ENCODE assay signal across 14 mouse cellular contexts in genomic region chr2:104097396-104097795, GRCm38 (mm10). TPM values are rescaled to one million over a fixed set of nuclear protein-coding genes. Genes with fewer than 3 reads are reported as not detected.
DNase-seq lines count a peak whose midpoint lies in the region; ATAC-seq lines count a peak whose summit lies in the region.
"Not testable (repeated sequence)": the region's sequence is repeated elsewhere in the genome, so short reads cannot be mapped to it uniquely, and the experiment has no call there.
"Had no signal": no experiment of that assay in that cellular context is flagged by ENCODE, and none has a peak within 500 bp of the region (broad histone marks: within the 10 kb centered on the region; RNA-seq: fewer than 3 reads in every experiment).

No protein-coding gene starts in this region.

- not testable (repeated sequence) for H3K27me3 ChIP-seq in erythroblast, embryonic 14.5 days (ENCODE audit: control insufficient read depth); heart, embryonic 10.5 days (ENCODE audit: insufficient read depth, poor library complexity, severe bottlenecking); heart, embryonic 14.5 days (ENCODE audit: control insufficient read depth, insufficient read depth, low read length); hindbrain, embryonic 13.5 days; liver, embryonic 11.5 days (replicated peaks; ENCODE audit: control insufficient read depth, insufficient read depth, low read length); liver, embryonic 15.5 days; midbrain, embryonic 11.5 days (ENCODE audit: control insufficient read depth, insufficient read depth, low read length)

- peak overlapping the region; percentile 62 for H3K4me2 ChIP-seq in heart, embryonic 14.5 days (ENCODE audit: low read length)
- H3K4me2 ChIP-seq in hindbrain, embryonic 13.5 days = peak overlapping the region; percentile 6; the same call in 1 of the 2 replicates
- peak overlapping the region; percentile 77 for H3K4me2 ChIP-seq in liver, embryonic 11.5 days
- peak overlapping the region; percentile 70 for H3K4me2 ChIP-seq in liver, embryonic 15.5 days
- H3K4me2 ChIP-seq in midbrain, embryonic 11.5 days = 0 out of 2 replicates have a peak overlapping the region, but pooled peaks have one; percentile 7

- peak; percentile 73 for DNase-seq in heart, embryonic 10.5 days (ENCODE audit: low spot score)
- not testable (repeated sequence) for DNase-seq in liver, embryonic 11.5 days (ENCODE audit: low spot score); midbrain, embryonic 11.5 days (ENCODE audit: low spot score, missing footprints)

- H3K36me3 ChIP-seq in erythroblast, embryonic 14.5 days (ENCODE audit: control insufficient read depth) = peaks cover 25% of the 10 kb centered on the region
- H3K36me3 ChIP-seq in heart, embryonic 10.5 days; heart, embryonic 14.5 days (ENCODE audit: control insufficient read depth, insufficient read depth, low read length); hindbrain, embryonic 13.5 days; liver, embryonic 11.5 days (ENCODE audit: control insufficient read depth, insufficient read depth, low read length); midbrain, embryonic 11.5 days (ENCODE audit: control insufficient read depth, insufficient read depth, low read length): not testable (repeated sequence)
- H3K36me3 ChIP-seq in liver, embryonic 15.5 days (replicated peaks) = peaks cover 12% of the 10 kb centered on the region

- 83% methylated on average over 4 of the region's 4 CpGs for WGBS in heart, embryonic 10.5 days
- WGBS in heart, embryonic 14.5 days = 91% methylated on average over 4 of the region's 4 CpGs
- WGBS in hindbrain, embryonic 13.5 days = 97% methylated on average over 4 of the region's 4 CpGs
- WGBS in liver, embryonic 11.5 days = 87% methylated on average over 4 of the region's 4 CpGs
- 81% methylated on average over 4 of the region's 4 CpGs for WGBS in liver, embryonic 15.5 days (ENCODE audit: insufficient replicate concordance)
- 98% methylated on average over 4 of the region's 4 CpGs for WGBS in midbrain, embryonic 11.5 days

- not testable (repeated sequence) for H3K9me3 ChIP-seq in erythroblast, embryonic 14.5 days (ENCODE audit: control insufficient read depth, low read length); heart, embryonic 10.5 days; heart, embryonic 14.5 days (ENCODE audit: control insufficient read depth, low read length); hindbrain, embryonic 13.5 days; liver, embryonic 11.5 days (ENCODE audit: control insufficient read depth, low read length); liver, embryonic 15.5 days (replicated peaks); midbrain, embryonic 11.5 days (ENCODE audit: control insufficient read depth, low read length)

- peak overlapping the region; percentile 55 for H3K4me3 ChIP-seq in erythroblast, embryonic 14.5 days (replicated peaks)
- peak overlapping the region; percentile 39 for H3K4me3 ChIP-seq in heart, embryonic 10.5 days
- 0 out of 4 replicates have a peak overlapping the region, but pooled peaks of 1 of the 2 experiments have one; percentile 45 for H3K4me3 ChIP-seq in heart, embryonic 14.5 days (ENCODE audit: control insufficient read depth in 1 of 2, insufficient read depth in 1 of 2, low read depth in 1 of 2, low read length in 2 of 2)
- H3K4me3 ChIP-seq in hindbrain, embryonic 13.5 days; midbrain, embryonic 11.5 days (ENCODE audit: low read depth, low read length): not testable (repeated sequence)
- peak overlapping the region; percentile 28 for H3K4me3 ChIP-seq in liver, embryonic 11.5 days (ENCODE audit: low read depth, low read length)
- H3K4me3 ChIP-seq in liver, embryonic 15.5 days (replicated peaks) = peak overlapping the region; percentile 70

- H3K9ac ChIP-seq in heart, embryonic 14.5 days (ENCODE audit: low read length); hindbrain, embryonic 13.5 days; liver, embryonic 11.5 days (ENCODE audit: low read depth, low read length); midbrain, embryonic 11.5 days (ENCODE audit: low read length): not testable (repeated sequence)
- peak overlapping the region; percentile 76 for H3K9ac ChIP-seq in liver, embryonic 15.5 days

- ATAC-seq in heart, embryonic 14.5 days (ENCODE audit: insufficient number of reproducible peaks, insufficient read depth, low FRiP score, low read depth); hindbrain, embryonic 13.5 days (ENCODE audit: low FRiP score); liver, embryonic 11.5 days (replicated peaks; ENCODE audit: low FRiP score); liver, embryonic 15.5 days (ENCODE audit: insufficient read depth); midbrain, embryonic 11.5 days (ENCODE audit: low FRiP score): not testable (repeated sequence)

- peak overlapping the region; percentile 67 for H3K27ac ChIP-seq in heart, embryonic 10.5 days
- H3K27ac ChIP-seq in heart, embryonic 14.5 days (replicated peaks in 1 of 2; ENCODE audit: control insufficient read depth in 1 of 2, insufficient read depth in 1 of 2, low read depth in 2 of 2, low read length in 2 of 2) = 0 out of 4 replicates have a peak overlapping the region, but pooled peaks of 1 of the 2 experiments have one; percentile 24
- not testable (repeated sequence) for H3K27ac ChIP-seq in hindbrain, embryonic 13.5 days; midbrain, embryonic 11.5 days (ENCODE audit: low read depth, low read length)
- peak overlapping the region; percentile 64 for H3K27ac ChIP-seq in liver, embryonic 11.5 days (ENCODE audit: low read depth, low read length)
- H3K27ac ChIP-seq in liver, embryonic 15.5 days (replicated peaks) = peak overlapping the region; percentile 96

- H3K4me1 ChIP-seq in erythroblast, embryonic 14.5 days (ENCODE audit: control insufficient read depth) = peaks cover 68% of the 10 kb centered on the region
- H3K4me1 ChIP-seq in heart, embryonic 10.5 days = peaks cover 45% of the 10 kb centered on the region
- peaks cover 3 to 15% of the 10 kb centered on the region in 2 experiments for H3K4me1 ChIP-seq in heart, embryonic 14.5 days (ENCODE audit: control insufficient read depth in 2 of 2, insufficient read depth in 2 of 2, low read length in 2 of 2)
- H3K4me1 ChIP-seq in hindbrain, embryonic 13.5 days (replicated peaks) = peaks cover 12% of the 10 kb centered on the region
- H3K4me1 ChIP-seq in liver, embryonic 11.5 days (replicated peaks; ENCODE audit: control insufficient read depth, insufficient read depth, low read length) = peaks cover 31% of the 10 kb centered on the region
- peaks cover 82% of the 10 kb centered on the region for H3K4me1 ChIP-seq in liver, embryonic 15.5 days (replicated peaks)
- H3K4me1 ChIP-seq in midbrain, embryonic 11.5 days (ENCODE audit: control insufficient read depth, insufficient read depth, low read length) = not testable (repeated sequence)

RNA-seq across cellular contexts. Expression of gene Cd59a, which starts 1.8 kb away (rescaled TPM):
- 2.0 and 2.5 TPM in 2 replicates for polyA plus RNA-seq in erythroblast, embryonic 14.5 days (2012)
- 70.8 and 82.0 TPM in 2 replicates for polyA plus RNA-seq in heart, embryonic 10.5 days (2016; fragmentation: Nextera tagmentation; extraction: Ambion mirVana)
- 69.0 and 69.7 TPM in 2 replicates for polyA plus RNA-seq in heart, embryonic 14.5 days (2014; fragmentation: Nextera tagmentation; extraction: Ambion mirVana)
- polyA plus RNA-seq in hindbrain, embryonic 13.5 days (2015; fragmentation: Nextera tagmentation; extraction: Ambion mirVana) = 17.9 and 18.7 TPM in 2 replicates
- polyA plus RNA-seq in liver, embryonic 11.5 days (2014; fragmentation: Nextera tagmentation; extraction: Ambion mirVana) = 73.4 and 77.6 TPM in 2 replicates
- 90.3 and 92.5 TPM in 2 replicates for polyA plus RNA-seq in liver, embryonic 15.5 days (2015; fragmentation: Nextera tagmentation; extraction: Ambion mirVana)
- 29.2 and 31.2 TPM in 2 replicates for polyA plus RNA-seq in midbrain, embryonic 11.5 days (2014; fragmentation: Nextera tagmentation; extraction: Ambion mirVana)

RNA-seq across cellular contexts. Expression of gene A930018P22Rik, which starts 25.2 kb away (rescaled TPM):
- polyA plus RNA-seq in erythroblast, embryonic 14.5 days (2012) = 0.86 and 0.96 TPM in 2 replicates
- 0.55 and 0.71 TPM in 2 replicates for polyA plus RNA-seq in heart, embryonic 10.5 days (2016; fragmentation: Nextera tagmentation; extraction: Ambion mirVana)
- 0.59 TPM in 1 of 2 replicates, not detected in the other for polyA plus RNA-seq in heart, embryonic 14.5 days (2014; fragmentation: Nextera tagmentation; extraction: Ambion mirVana)
- polyA plus RNA-seq in hindbrain, embryonic 13.5 days (2015; fragmentation: Nextera tagmentation; extraction: Ambion mirVana) = not detected in 2 replicates
- 0.23 TPM in 1 of 2 replicates, not detected in the other for polyA plus RNA-seq in liver, embryonic 11.5 days (2014; fragmentation: Nextera tagmentation; extraction: Ambion mirVana)
- 0.36 and 0.77 TPM in 2 replicates for polyA plus RNA-seq in liver, embryonic 15.5 days (2015; fragmentation: Nextera tagmentation; extraction: Ambion mirVana)
- 0.16 and 0.34 TPM in 2 replicates for polyA plus RNA-seq in midbrain, embryonic 11.5 days (2014; fragmentation: Nextera tagmentation; extraction: Ambion mirVana)
- polyA plus RNA-seq: embryonic facial prominence, embryonic 14.5 days; forebrain, embryonic 11.5 days; forebrain, embryonic 15.5 days; heart, adult 2 months; hindbrain, embryonic 15.5 days had no signal

RNA-seq across cellular contexts. Expression of gene Cd59b, which starts 27.7 kb away (rescaled TPM):
- 0.14 and 0.31 TPM in 2 replicates for polyA plus RNA-seq in erythroblast, embryonic 14.5 days (2012)
- 4.3 and 8.4 TPM in 2 replicates for polyA plus RNA-seq in heart, embryonic 10.5 days (2016; fragmentation: Nextera tagmentation; extraction: Ambion mirVana)
- 3.0 and 6.4 TPM in 2 replicates for polyA plus RNA-seq in heart, embryonic 14.5 days (2014; fragmentation: Nextera tagmentation; extraction: Ambion mirVana)
- 0.87 and 2.8 TPM in 2 replicates for polyA plus RNA-seq in hindbrain, embryonic 13.5 days (2015; fragmentation: Nextera tagmentation; extraction: Ambion mirVana)
- 8.7 and 10.6 TPM in 2 replicates for polyA plus RNA-seq in liver, embryonic 11.5 days (2014; fragmentation: Nextera tagmentation; extraction: Ambion mirVana)
- 11.0 and 11.4 TPM in 2 replicates for polyA plus RNA-seq in liver, embryonic 15.5 days (2015; fragmentation: Nextera tagmentation; extraction: Ambion mirVana)
- polyA plus RNA-seq in midbrain, embryonic 11.5 days (2014; fragmentation: Nextera tagmentation; extraction: Ambion mirVana) = 1.9 and 5.6 TPM in 2 replicates

RNA-seq across cellular contexts. Expression of gene Gm10799, which starts 29.0 kb away (rescaled TPM):
- polyA plus RNA-seq in erythroblast, embryonic 14.5 days (2012) = not detected in 2 replicates
- not detected in 2 replicates for polyA plus RNA-seq in heart, embryonic 10.5 days (2016; fragmentation: Nextera tagmentation; extraction: Ambion mirVana)
- polyA plus RNA-seq in heart, embryonic 14.5 days (2014; fragmentation: Nextera tagmentation; extraction: Ambion mirVana) = not detected in 2 replicates
- not detected in 2 replicates for polyA plus RNA-seq in hindbrain, embryonic 13.5 days (2015; fragmentation: Nextera tagmentation; extraction: Ambion mirVana)
- polyA plus RNA-seq in liver, embryonic 11.5 days (2014; fragmentation: Nextera tagmentation; extraction: Ambion mirVana) = not detected in 2 replicates
- not detected in 2 replicates for polyA plus RNA-seq in liver, embryonic 15.5 days (2015; fragmentation: Nextera tagmentation; extraction: Ambion mirVana)
- polyA plus RNA-seq in midbrain, embryonic 11.5 days (2014; fragmentation: Nextera tagmentation; extraction: Ambion mirVana) = not detected in 2 replicates
- polyA plus RNA-seq: adrenal gland, adult 2 months; embryonic facial prominence, embryonic 14.5 days; forebrain, embryonic 11.5 days; forebrain, embryonic 15.5 days; heart, adult 2 months; hindbrain, embryonic 15.5 days; intestine, embryonic 16.5 days had no signal

RNA-seq across cellular contexts. Expression of gene Gm10912, which starts 31.8 kb away (rescaled TPM):
- not detected in 2 replicates for polyA plus RNA-seq in erythroblast, embryonic 14.5 days (2012)
- polyA plus RNA-seq in heart, embryonic 10.5 days (2016; fragmentation: Nextera tagmentation; extraction: Ambion mirVana) = not detected in 2 replicates
- polyA plus RNA-seq in heart, embryonic 14.5 days (2014; fragmentation: Nextera tagmentation; extraction: Ambion mirVana) = 0.12 TPM in 1 of 2 replicates, not detected in the other
- polyA plus RNA-seq in hindbrain, embryonic 13.5 days (2015; fragmentation: Nextera tagmentation; extraction: Ambion mirVana) = not detected in 2 replicates
- polyA plus RNA-seq in liver, embryonic 11.5 days (2014; fragmentation: Nextera tagmentation; extraction: Ambion mirVana) = 0.10 TPM in 1 of 2 replicates, not detected in the other
- polyA plus RNA-seq in liver, embryonic 15.5 days (2015; fragmentation: Nextera tagmentation; extraction: Ambion mirVana) = 0.10 and 0.13 TPM in 2 replicates
- polyA plus RNA-seq in midbrain, embryonic 11.5 days (2014; fragmentation: Nextera tagmentation; extraction: Ambion mirVana) = not detected in 2 replicates
- polyA plus RNA-seq: embryonic facial prominence, embryonic 14.5 days; forebrain, embryonic 11.5 days; forebrain, embryonic 15.5 days; hindbrain, embryonic 15.5 days; intestine, embryonic 16.5 days had no signal

Comparison
In these comparisons a context has a peak if more than half of its experiments do, and no peak if none do; other contexts are left out.
1. H3K4me2 ChIP-seq: peak in every context shown above with its lines; median percentile 77 in liver, embryonic 11.5 days; 70 in liver, embryonic 15.5 days; 62 in heart, embryonic 14.5 days; 7 in midbrain, embryonic 11.5 days; 6 in hindbrain, embryonic 13.5 days.